Mouse (Mus musculus) pancreas, adult 10 weeks (tissue): ENCODE data around the gene Pcdh20. TPM values are rescaled to one million over a fixed set of nuclear protein-coding genes. Genes with fewer than 3 reads are reported as not detected.

Experiments
- polyA plus RNA-seq: library from polyadenylated mRNA; stranded (reverse); fragments of 350-450 nt; fragmentation: Illumina TruSeq; extraction: RNeasy Lipid Tissue Mini Kit (QIAGEN cat#74804); gene quantifications from one replicate; pipeline ENCODE4 v1.2.3, GENCODE M21; 2015; ENCODE audit warnings: low read depth, low replicate concordance; ENCODE audit not compliant: insufficient read depth

The Pcdh20 gene
- polyA plus RNA-seq: 0.35 TPM

DNA sequence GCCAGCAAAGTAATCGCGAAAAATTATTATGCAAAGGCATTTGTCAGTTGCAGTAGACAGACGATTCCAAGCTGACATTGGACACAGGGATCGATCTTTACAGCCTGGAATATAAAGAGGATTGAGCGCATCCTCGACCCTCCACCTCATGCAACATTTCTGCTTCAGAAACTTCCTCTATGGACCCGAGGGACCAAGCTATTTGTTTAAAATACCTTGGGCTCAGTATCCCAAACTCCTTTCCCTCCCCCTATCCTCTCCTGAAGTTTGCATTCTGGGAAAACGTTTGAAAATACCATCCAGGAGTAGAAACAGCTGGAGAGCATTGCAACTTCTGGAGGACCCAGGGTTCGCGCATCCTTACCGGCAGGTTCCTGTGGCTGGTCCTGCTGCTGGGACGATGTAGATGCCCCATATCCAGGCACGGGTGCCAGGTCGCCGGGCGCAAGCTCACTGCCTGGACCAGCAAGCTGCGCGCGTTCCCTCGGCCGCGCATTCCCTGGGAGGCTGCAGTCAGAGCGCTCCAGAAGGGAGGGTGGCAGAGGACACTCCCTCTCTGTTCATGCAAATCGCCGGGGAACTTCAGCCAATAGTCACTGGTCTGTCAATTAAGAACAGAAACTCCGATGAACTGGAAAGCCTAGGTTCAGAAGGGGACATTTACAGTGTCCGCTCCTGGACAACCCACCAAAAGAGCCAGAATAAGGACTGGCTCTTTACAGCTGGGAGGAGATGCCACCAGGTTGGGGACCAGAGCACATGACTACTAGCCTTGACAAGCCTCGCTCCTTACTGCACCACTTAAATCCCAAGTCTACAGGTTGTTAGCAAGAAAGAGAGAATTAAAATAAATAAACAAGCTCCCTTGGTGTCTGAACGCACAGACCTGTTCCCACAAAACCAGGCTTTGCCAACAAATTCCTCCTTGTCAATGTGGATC lies at the start of gene Pcdh20:
Pcdh20 (minus strand) TSS at position 902 of the 940 bp plus-strand sequence.

